Mouse (Mus musculus) heart, adult 2 months (tissue): ENCODE results near the gene Tbc1d14.

Experiments used
- CTCF ChIP-seq: fragments of 200-600 bp; IDR thresholded peaks from 2 replicates; pipeline ENCODE4 v1.8.1; 2022; ENCODE audit warnings: antibody characterized with exemption, mild to moderate bottlenecking, moderate library complexity
- POLR2A ChIP-seq: fragments of 200-500 bp; IDR thresholded peaks from 2 replicates; pipeline ENCODE4 v1.6.1; 2011; ENCODE audit warnings: mild to moderate bottlenecking, low read depth, low read length, control low read depth; ENCODE audit not compliant: insufficient read depth

GRCm38 (mm10) chr5:36560490-36560889 is 32.6 kb downstream of the Tbc1d14 start:
- TF ChIP-seq CTCF: no peak
- TF ChIP-seq POLR2A: no peak
